Mouse (Mus musculus) small intestine, adult 2 months (tissue): Measurements from ENCODE around the gene Sphkap.

ENCODE experiments used
- CTCF ChIP-seq: fragments of 200-500 bp; IDR thresholded peaks from 2 replicates; pipeline ENCODE4 v1.5.1; 2012; ENCODE audit warnings: low read depth, mild to moderate bottlenecking, control low read depth, inconsistent platforms, low read length, moderate library complexity, mixed read lengths; ENCODE audit not compliant: insufficient replicate concordance, insufficient read length; ENCODE audit errors: extremely low read depth
- POLR2A ChIP-seq: fragments of 200-500 bp; IDR thresholded peaks from 2 replicates; pipeline ENCODE4 v1.6.1; 2012; ENCODE audit warnings: low read depth, mild to moderate bottlenecking, control low read depth, inconsistent platforms, low read length, moderate library complexity

DNA sequence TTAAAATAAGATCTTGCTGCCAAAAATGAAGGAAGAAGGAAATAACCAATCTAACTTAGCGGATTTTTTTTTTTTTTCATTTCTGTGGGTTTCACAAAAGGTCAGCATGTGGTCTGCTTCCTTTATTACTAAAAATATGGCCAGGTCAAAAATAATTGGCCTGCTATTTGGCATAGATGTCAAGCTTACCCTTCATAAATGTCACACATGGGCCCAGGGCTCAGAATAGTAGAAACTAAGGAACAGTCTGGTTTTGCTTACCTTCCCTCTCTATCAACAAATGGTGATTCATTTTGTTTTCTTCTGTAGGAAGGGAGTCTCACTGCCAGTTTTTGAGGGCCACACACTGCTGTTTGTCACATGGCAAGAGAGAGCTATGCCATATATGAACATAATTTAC lies 156.3 kb downstream of the Sphkap start:
- TF ChIP-seq CTCF (no peak), POLR2A (no peak)
